Mouse (Mus musculus) embryonic stem cell, embryonic (primary cell): Measurements from ENCODE around the gene Gm10295.

ENCODE experiments used
- CTCF ChIA-PET, 4 experiments: fragments of 300-600 bp in 2 of 4; fragments of 350-600 bp in 2 of 4; sonication (Branson Sonifier 250); formaldehyde crosslinking; loops; one replicate each; lab custom pipeline; 2022; ENCODE audit warnings: inconsistent platforms in 2 of 4; lab: Charles Lee
- POLR2A ChIA-PET, 4 experiments: fragments of 300-600 bp in 2 of 4; fragments of 350-600 bp in 2 of 4; sonication (Branson Sonifier 250); formaldehyde crosslinking; loops; one replicate each; lab custom pipeline; 2022; ENCODE audit warnings: antibody characterized with exemption in 4 of 4, inconsistent platforms in 1 of 4; lab: Charles Lee

Gm10295 gene

DNA sequence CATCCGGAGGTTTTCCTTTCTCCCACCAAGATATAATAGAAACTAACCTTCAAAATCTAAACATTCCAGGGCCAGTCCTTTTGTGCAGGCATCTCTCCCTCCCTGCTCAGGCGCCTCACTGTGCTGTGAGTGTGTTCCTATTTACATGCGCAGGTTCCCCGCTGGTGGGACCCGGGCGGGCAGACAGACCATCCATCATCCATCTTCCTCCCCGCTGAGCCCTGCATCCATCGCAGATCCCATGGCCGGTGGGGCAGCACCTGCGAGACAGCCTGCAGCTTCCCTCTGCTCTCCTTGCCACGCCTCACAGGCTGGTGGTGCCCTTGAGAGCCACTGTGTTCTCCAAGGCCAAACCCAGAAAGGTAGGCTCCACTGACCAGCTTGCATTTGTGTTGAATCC lies at the start of gene Gm10295:
Gene Gm10295, minus strand, starts transcription at position 122 of the 400 bp plus-strand sequence.
- POLR2A ChIA-PET: no interaction called here
- CTCF ChIA-PET: no interaction called here

DNA sequence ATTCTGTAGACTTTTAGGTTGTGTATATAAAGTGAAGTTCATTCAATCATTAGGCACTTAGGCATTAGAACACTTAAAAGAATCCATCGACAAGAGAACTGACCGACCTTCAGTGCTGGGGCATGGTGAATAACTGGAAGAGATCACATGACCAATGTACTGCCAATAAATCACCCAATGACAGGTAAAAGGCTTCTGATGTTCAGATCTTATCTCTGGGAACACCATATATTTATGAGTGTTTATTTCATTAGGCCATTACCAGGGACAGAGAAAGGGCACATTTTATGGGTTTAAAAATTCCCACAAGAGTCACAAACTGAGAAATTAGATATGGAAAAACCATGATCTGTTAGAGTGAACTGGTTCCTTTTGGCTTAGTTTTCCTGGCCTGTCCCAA lies 49.7 kb upstream of the Gm10295 start:
- ChIA-PET POLR2A (no interaction called here), CTCF (interaction anchor here in 1 of 4 experiments (0.6 kb wide), 1 partner anchor 18 kb away, joined by 5 read pairs; no protein-coding TSS in a partner anchor)

GRCm38 (mm10) chr7:71399891-71400632 lies 48.8 kb upstream of the Gm10295 start:
- ChIA-PET CTCF (no interaction called here), POLR2A (no interaction called here)

GRCm38 (mm10) chr7:71398959-71399756 lies 47.9 kb upstream of the Gm10295 start:
- CTCF ChIA-PET: no interaction called here
- POLR2A ChIA-PET: no interaction called here

DNA sequence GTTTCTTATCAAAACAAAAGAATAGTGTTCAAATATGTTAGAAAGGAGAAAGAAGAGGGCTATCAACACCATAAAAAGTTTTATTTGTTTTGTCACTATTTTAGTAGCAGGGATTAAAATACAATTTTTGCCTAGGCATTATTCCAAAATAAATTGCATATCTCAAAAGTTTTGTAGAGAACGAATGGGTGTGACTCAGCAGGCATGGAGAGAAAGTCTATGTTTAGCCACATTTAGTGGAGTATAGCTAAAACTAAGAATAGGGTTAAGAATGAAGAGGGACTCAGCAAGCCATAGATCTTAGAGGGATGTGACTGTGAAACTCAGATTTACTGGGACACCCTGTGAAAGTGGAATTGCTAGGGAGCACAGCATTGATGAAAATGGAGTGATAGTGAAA lies 47.1 kb upstream of the Gm10295 start:
- CTCF ChIA-PET: no interaction called here
- POLR2A ChIA-PET: no interaction called here

DNA sequence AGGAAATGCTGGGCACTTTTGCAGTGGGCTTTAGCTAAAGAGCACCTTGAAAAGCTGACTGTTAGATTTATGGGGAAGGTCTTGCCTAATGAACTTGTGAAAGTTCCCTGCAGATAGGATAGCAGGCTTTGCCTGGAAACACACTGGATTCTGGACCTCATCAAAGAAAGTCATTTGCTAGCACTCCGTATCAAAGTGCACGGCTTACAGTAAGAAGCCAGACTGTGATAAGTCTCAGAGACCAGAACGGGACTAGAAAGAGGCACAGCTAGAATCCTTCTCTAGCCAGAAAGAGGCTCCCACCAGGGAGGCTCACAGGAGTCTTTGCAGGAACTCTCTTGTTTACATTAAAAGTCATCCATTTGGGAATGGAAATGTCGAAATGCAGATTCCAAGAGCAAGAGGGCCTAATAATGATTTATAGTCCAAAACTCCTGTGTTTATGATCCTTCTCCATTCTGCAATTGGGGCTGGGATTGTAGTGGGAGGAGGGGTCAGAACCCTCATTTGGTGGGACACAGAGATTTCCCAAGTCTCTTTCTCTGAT lies 41.6 kb upstream of the Gm10295 start:
- ChIA-PET POLR2A (no interaction called here), CTCF (no interaction called here)

DNA sequence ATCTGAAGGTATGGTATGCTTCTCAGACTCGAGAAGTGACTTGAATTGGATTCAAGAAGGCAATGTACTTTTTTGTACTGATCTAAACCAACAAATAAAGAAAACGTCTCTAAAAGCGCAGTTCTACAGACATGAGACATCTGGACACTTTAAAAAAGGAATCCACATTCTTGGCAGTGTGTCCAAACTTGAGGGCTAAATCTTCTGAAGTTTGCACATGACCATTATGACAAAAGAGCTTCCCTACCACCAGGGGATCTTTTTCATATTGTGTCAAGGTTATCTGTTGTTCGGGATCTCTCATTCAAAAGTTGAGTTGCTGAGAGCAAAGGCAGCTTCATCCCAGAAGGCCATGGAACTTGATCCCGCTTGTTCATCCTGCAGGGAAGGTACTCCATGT lies 40.0 kb upstream of the Gm10295 start:
- POLR2A ChIA-PET: interaction anchor here in 1 of 4 experiments (0.7 kb wide), 1 partner anchor 570 kb away, joined by 3 read pairs; no protein-coding TSS in a partner anchor
- CTCF ChIA-PET: interaction anchor here in 1 of 4 experiments (0.7 kb wide), 1 partner anchor 65 kb away, joined by 3 read pairs; no protein-coding TSS in a partner anchor

- ChIA-PET POLR2A (no interaction called here), CTCF (no interaction called here)
Measured at GRCm38 (mm10) chr7:71390291-71390690, 39.0 kb upstream of the Gm10295 start.

DNA sequence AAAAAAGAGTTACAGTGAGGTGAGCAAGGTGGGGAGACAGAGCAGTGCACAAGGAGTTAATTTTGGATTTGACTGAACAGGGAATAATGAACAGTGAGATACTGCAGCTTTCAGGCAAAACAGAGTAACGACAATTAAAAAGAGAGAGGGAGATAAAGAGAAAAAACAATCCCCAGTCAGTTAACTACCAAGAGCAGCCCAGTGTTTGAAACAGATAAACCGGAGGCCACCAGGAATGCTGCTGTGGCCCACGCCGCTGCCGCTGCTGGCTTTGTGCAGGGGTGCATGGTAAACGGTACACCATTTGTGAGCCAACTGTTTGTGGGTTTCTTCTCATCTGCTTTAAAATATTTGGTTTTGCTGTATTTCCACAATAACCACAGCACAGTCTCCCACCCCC lies 34.8 kb upstream of the Gm10295 start:
- POLR2A ChIA-PET: no interaction called here
- CTCF ChIA-PET: no interaction called here

DNA sequence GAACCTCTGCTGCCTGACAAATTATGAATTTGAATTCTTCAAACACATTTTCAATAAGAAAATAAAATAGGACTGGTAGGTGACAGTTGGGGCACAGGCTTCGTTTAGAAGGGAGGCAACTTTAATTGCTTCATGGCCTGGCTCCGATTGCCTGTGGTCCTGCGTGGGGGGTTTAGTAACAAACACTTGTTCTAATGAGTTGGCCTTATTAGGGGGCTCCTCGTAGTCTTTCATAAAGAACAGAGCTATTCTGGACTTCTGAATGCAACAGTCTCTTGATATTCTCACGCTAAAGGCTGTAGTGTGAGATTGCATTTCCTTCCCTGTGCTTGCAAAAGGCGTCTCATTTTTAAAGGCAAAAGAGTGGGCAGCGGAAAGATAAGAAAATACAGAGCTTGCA lies 33.6 kb upstream of the Gm10295 start:
- ChIA-PET POLR2A (no interaction called here), CTCF (interaction anchor here in 1 of 4 experiments (0.7 kb wide), 1 partner anchor 376 kb away, joined by 4 read pairs; no protein-coding TSS in a partner anchor)

DNA sequence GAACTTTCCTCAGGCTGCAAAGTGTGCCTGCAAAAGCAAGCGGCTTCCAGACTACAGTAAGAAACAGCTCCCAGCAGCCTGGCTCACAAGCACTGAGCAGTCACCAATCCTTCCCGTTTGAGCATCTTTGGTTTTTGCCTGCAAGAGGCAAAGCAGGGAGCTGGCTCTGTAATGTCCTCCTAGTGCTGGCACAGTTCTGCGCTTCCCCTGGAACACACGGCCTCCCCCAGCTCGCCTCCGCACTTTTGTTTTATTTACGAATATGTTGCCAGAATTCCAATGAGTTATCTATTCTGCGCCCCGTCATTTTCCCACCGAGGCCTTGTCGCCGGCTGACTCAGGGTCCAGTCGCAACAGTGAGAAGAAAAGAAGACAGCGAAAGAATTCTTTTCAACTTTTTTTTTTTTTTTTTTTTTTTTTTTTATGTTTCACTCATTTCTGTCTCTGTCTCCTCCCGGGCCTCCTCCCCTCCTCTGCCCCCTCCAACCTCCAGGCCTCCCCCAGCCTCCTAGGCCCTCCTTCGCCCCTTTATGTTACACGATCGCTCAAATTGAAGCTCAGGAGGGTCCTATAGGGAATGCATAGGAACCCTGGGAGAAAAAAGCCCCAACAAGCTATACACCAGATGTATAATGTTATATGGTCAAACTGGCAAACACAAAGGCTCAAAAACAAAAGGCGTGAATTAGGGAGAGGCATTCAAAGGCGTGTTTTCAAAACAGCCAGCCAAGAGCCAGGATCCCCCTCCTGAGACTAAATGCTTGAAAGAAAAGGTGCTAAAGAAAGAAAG lies 32.3 kb upstream of the Gm10295 start:
- CTCF ChIA-PET: interaction anchor here in 2 of 4 experiments (0.5 to 0.9 kb wide), 3 partner anchors 18 to 269 kb away, joined by 3 to 8 read pairs (median 5); no protein-coding TSS in a partner anchor
- POLR2A ChIA-PET: interaction anchor here in 2 of 4 experiments (0.6 to 0.7 kb wide), 4 partner anchors 28 to 1758 kb away, joined by 3 to 5 read pairs (median 4); no protein-coding TSS in a partner anchor

DNA sequence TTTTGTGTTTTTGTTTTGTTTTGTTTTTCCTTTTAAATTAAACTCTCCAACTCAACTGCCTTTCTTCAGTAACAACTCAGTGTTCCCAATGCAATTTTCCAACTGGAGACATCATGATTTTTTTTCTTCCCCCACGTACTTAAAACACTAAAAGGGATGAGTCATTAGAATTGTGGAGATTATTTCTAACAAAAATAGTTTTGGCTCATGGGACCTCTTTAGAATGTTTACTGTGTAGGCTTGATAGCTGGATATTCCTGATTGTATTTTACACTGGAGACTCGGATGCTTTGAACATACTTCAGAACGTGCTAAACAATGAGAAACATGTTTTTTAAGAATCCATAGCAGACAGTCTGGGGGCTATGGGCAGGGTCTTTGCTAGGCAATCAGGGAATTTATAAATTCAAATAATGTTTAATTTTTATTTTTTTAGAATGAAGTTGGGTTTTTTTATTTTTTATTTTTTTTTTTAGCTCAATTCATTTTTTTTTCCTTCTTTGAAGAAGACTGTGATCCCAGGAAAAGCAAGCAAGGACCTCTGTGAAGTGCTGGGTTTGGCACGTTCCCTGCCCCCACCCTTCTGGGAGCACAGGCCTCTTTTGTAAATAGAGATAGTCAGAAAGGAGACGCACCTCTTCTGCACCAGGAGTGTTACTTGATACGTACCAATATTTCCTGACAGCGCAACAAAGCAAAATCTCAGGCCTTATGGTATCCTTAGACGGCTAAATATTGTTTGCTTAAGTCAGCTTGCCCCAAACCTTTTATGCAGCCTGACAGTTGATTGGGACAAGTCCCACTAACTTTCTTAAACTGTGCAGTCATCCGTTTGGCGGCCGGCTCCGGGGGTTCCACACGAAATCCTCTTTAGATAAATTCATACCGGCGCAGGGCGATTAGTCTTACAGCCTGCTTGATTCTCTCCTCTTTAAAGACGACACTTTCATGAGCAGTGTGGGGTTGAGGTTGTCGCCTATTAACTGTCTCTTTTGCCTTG lies 28.8 kb upstream of the Gm10295 start:
- ChIA-PET POLR2A (no interaction called here), CTCF (interaction anchor here in 2 of 4 experiments (0.6 to 0.7 kb wide), 2 partner anchors 66 to 685 kb away, joined by 3 read pairs; no protein-coding TSS in a partner anchor)

GRCm38 (mm10) chr7:71378812-71379760 lies 27.8 kb upstream of the Gm10295 start:
- ChIA-PET CTCF (no interaction called here), POLR2A (no interaction called here)

- POLR2A ChIA-PET: no interaction called here
- CTCF ChIA-PET: interaction anchor here in 1 of 4 experiments (0.5 kb wide), 1 partner anchor 57 kb away, joined by 4 read pairs; no protein-coding TSS in a partner anchor
Measured at GRCm38 (mm10) chr7:71377983-71378382, 26.7 kb upstream of the Gm10295 start.

DNA sequence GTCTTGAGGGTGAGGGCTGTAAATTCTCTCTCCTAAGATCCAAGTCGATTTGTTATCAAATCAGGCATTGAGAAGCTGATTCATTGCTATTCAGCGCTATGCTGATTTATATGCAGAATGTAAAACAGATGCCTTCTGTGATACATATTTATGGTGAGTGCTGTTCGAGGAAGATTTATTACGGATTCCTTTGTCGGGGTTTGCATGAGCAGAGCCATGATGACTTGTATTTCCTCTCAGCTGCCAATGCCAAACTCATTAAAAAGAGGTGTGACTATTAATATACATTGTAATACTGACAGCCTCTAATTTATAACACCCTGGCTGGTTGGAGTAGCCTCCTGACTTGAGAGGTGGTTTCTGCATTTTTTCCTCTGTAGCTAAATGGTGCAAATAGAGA lies 22.8 kb upstream of the Gm10295 start:
- POLR2A ChIA-PET: interaction anchor here in 1 of 4 experiments (1.1 kb wide), 1 partner anchor 60 kb away, joined by 3 read pairs; no protein-coding TSS in a partner anchor
- CTCF ChIA-PET: no interaction called here

DNA sequence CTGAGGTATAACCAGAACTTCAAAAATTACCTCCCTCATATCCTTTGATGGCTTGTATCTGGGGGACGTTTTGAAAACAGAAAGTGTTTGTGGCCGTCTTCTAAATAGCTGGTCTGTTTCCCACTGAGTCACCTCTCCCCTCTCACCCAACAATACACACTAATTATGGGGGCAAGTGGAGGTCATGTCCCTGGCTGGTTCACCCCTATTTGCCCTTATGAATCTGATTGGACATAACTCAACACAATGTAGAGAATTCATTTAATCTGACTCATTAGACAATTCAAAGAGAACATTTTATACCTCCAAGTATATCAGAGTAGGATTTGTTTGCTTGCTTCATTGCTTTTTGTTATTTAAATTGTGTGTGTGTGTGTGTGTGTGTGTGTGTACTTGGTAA lies 20.6 kb upstream of the Gm10295 start:
- CTCF ChIA-PET: no interaction called here
- POLR2A ChIA-PET: no interaction called here

DNA sequence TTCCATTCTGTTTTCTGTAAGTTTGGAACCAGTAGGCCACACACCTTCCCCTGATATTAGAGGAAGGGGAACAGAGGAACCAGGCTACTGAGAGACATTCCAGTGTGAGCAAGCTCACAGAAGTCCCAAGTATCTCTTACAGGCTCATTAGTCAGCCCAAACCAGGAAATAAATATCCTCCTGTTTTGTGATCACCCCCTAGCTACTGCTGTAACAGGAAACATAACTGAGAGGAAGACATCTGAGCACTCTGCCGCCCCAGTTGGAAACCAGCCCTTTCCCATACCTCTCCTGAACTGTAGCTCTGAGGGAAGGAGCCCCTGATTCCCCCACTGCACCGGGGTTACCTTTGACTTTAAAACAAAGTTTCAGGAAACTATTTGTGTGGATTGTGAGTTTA lies 19.5 kb upstream of the Gm10295 start:
- POLR2A ChIA-PET: no interaction called here
- CTCF ChIA-PET: no interaction called here
